Mouse (Mus musculus): ENCODE measurements around the gene Eva1c. TPM values are rescaled to one million over a fixed set of nuclear protein-coding genes. Genes with fewer than 3 reads are reported as not detected.

Eva1c gene
- polyA plus RNA-seq, 1 experiment from 2014 or later, result 1.3 TPM

DNA sequence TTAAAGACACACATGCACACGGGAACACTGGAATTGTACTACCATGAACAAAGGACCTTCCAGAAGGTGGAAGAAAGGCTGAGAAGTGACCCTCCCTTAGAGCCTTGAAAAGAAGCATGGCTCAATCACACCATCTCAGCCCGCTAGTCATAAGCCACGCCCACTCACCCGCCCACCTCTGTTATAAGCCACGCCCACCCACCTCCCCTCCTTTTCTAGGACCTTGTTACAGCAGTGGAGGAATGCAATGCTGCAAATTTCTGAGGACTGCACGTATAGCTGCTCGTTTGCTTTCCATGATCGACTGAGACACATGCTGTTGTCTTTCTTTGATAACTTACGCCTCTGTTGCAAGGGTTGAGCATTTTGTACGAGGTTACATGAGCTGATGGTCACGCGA lies 22.7 kb downstream of the Eva1c start:
- 54% methylated on average over 12 of the region's 12 CpGs for WGBS
- Histone ChIP-seq H3K27me3 (ENCODE audit: control insufficient read depth, insufficient read depth, low read length) (no peaks in the 10 kb centered on the region), H3K36me3 (ENCODE audit: control insufficient read depth, insufficient read depth, low read length) (no peaks in the 10 kb centered on the region), H3K9ac (ENCODE audit: low read length) (no peak overlapping the region), H3K4me1 (ENCODE audit: control insufficient read depth, insufficient read depth, low read length) (peaks cover 5% of the 10 kb centered on the region), H3K27ac (ENCODE audit: low read depth, low read length) (no peak overlapping the region), H3K4me3 (ENCODE audit: low read depth, low read length) (no peak overlapping the region), H3K4me2 (no peak overlapping the region), H3K9me3 (ENCODE audit: control insufficient read depth, low read length) (no peaks in the 10 kb centered on the region)
- ATAC-seq (ENCODE audit: low FRiP score) (peak; percentile 37), DNase-seq (ENCODE audit: low spot score, missing footprints) (no peak)

DNA sequence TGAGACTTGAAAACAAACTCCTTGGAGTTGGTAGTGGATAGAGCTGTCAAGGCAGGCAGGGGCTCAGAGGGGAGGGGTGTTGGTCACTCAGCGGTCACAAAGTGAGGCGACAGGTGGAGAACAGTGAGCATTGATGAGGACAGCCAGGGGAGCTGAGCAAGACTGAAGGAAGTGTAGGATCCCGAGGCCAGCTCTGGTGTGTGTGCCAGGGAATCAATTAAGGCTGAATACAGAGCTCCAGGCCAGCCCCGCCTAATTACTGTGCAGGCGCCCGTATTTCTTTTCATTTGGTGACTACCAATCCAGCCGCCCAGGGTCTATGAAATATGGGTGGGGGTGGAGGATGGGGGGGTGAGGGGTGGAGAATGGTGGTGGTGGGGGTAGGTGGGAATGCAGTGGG lies 24.4 kb downstream of the Eva1c start:
- Histone ChIP-seq H3K27me3 (ENCODE audit: control insufficient read depth, insufficient read depth, low read length) (no peaks in the 10 kb centered on the region), H3K27ac (ENCODE audit: low read depth, low read length) (no peak overlapping the region), H3K36me3 (ENCODE audit: control insufficient read depth, insufficient read depth, low read length) (no peaks in the 10 kb centered on the region), H3K4me3 (ENCODE audit: low read depth, low read length) (no peak overlapping the region), H3K4me2 (no peak overlapping the region), H3K4me1 (ENCODE audit: control insufficient read depth, insufficient read depth, low read length) (no peaks in the 10 kb centered on the region), H3K9ac (ENCODE audit: low read length) (no peak overlapping the region), H3K9me3 (ENCODE audit: control insufficient read depth, low read length) (no peaks in the 10 kb centered on the region)
- no peak for DNase-seq (ENCODE audit: low spot score, missing footprints)
- no peak for ATAC-seq (ENCODE audit: low FRiP score)
- 78% methylated on average over 7 of the region's 7 CpGs for WGBS

DNA sequence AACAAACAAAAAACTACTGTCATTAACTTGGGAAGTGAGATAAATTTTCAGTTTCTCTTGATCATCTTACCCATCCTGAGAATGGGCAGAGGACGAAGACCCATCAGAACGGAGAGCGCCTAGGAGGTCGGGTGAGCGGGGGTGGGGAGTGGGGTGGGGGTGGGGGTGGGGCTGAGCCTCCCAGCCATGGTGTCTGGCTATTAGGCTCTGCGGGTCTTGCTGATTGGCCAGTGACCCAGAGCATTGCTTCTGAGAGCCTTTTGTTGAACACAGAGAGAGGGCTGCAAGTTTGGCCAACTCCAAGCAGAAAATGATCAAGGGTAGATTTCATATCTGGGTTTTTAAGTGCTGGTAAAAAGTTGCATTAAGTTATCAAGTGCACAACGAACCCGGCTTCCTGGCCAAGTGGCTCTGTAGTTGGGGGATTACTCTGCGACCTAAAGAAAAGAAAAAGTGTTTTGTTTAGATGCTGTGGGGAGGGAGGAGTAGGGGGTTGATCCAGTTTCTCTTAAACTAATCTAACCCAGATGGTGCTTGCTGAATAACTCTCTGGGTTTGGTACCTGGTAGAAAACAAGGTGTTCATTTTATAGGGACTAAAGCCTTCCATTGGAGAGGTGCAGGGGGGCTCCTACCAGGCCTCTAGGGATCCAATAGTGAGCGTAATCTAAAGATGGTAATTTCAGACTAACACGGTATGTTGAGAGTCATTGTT lies 25.3 kb downstream of the Eva1c start:
- H3K4me1 ChIP-seq (ENCODE audit: control insufficient read depth, insufficient read depth, low read length), result no peaks in the 10 kb centered on the region
- no peak overlapping the region for H3K9ac ChIP-seq (ENCODE audit: low read length)
- no peak for ATAC-seq (ENCODE audit: low FRiP score)
- no peak overlapping the region for H3K4me3 ChIP-seq (ENCODE audit: low read depth, low read length)
- H3K4me2 ChIP-seq, result no peak overlapping the region
- no peaks in the 10 kb centered on the region for H3K27me3 ChIP-seq (ENCODE audit: control insufficient read depth, insufficient read depth, low read length)
- H3K36me3 ChIP-seq (ENCODE audit: control insufficient read depth, insufficient read depth, low read length), result no peaks in the 10 kb centered on the region
- WGBS, result 57% methylated on average over 11 of the region's 11 CpGs
- DNase-seq (ENCODE audit: low spot score, missing footprints), result no peak
- no peak overlapping the region for H3K27ac ChIP-seq (ENCODE audit: low read depth, low read length)
- H3K9me3 ChIP-seq (ENCODE audit: control insufficient read depth, low read length), result no peaks in the 10 kb centered on the region

DNA sequence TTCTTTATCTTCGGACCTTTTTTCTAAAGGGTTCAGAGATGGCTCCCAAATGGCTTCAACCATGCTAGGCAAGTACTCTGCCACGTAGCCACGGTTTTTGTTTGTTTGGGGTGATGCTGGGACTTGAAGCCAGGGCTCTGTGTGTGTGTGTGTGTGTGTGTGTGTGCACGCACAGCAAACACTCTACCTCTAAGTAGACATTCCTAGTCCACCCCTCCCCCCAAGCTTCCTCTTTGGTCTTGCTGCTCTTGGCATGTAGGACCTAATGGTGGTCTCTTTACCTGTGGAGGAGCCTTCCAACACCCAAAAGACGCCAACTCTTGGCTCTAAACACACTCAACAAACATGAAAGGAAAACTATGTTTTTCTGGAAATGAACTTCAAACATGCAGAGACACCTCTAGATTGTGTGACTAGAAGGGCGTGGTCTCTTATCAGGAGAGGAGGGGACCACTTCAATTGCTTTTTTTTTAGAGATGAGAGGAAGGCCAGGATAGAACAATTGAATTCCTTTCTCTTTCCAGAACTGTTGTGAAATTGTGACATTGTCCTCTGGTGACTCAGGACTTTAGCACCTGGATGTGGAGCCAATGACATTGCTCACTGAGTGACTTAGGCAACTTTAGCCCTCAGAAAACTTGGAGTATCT lies 30.2 kb downstream of the Eva1c start:
- ATAC-seq (ENCODE audit: low FRiP score) (no peak), DNase-seq (ENCODE audit: low spot score, missing footprints) (peak; percentile 68)
- no peak overlapping the region for H3K9ac ChIP-seq (ENCODE audit: low read length)
- H3K4me1 ChIP-seq (ENCODE audit: control insufficient read depth, insufficient read depth, low read length), result no peaks in the 10 kb centered on the region
- no peak overlapping the region for H3K4me3 ChIP-seq (ENCODE audit: low read depth, low read length)
- no peaks in the 10 kb centered on the region for H3K9me3 ChIP-seq (ENCODE audit: control insufficient read depth, low read length)
- no peak overlapping the region for H3K27ac ChIP-seq (ENCODE audit: low read depth, low read length)
- H3K4me2 ChIP-seq, result no peak overlapping the region
- 88% methylated on average over 6 of the region's 6 CpGs for WGBS
- no peaks in the 10 kb centered on the region for H3K36me3 ChIP-seq (ENCODE audit: control insufficient read depth, insufficient read depth, low read length)
- no peaks in the 10 kb centered on the region for H3K27me3 ChIP-seq (ENCODE audit: control insufficient read depth, insufficient read depth, low read length)

DNA sequence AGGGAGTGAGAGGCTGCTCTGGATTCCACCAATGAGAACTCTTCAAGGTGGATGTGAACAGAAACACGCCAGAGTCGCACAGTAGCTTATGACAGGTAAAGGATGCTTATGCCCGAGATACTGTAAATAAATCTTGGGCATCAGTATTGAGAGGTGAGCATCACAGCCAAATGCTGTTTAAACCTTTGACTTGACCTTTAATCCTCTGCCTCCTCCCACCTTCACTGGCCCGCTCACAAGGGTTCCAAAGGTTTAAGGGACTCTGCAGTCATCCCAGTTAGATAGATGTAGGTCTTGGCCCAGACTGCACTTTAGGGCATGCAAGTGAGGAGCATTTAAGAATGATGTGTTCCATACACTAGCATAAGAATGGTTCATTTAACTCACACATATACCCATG lies 31.7 kb downstream of the Eva1c start:
- Histone ChIP-seq H3K4me2 (no peak overlapping the region), H3K27ac (ENCODE audit: low read depth, low read length) (no peak overlapping the region), H3K9me3 (ENCODE audit: control insufficient read depth, low read length) (no peaks in the 10 kb centered on the region), H3K36me3 (ENCODE audit: control insufficient read depth, insufficient read depth, low read length) (no peaks in the 10 kb centered on the region), H3K27me3 (ENCODE audit: control insufficient read depth, insufficient read depth, low read length) (no peaks in the 10 kb centered on the region), H3K4me3 (ENCODE audit: low read depth, low read length) (no peak overlapping the region), H3K4me1 (ENCODE audit: control insufficient read depth, insufficient read depth, low read length) (no peaks in the 10 kb centered on the region), H3K9ac (ENCODE audit: low read length) (no peak overlapping the region)
- peak; percentile 60 for DNase-seq (ENCODE audit: low spot score, missing footprints)
- no peak for ATAC-seq (ENCODE audit: low FRiP score)
- 82% methylated on average over 4 of the region's 4 CpGs for WGBS

DNA sequence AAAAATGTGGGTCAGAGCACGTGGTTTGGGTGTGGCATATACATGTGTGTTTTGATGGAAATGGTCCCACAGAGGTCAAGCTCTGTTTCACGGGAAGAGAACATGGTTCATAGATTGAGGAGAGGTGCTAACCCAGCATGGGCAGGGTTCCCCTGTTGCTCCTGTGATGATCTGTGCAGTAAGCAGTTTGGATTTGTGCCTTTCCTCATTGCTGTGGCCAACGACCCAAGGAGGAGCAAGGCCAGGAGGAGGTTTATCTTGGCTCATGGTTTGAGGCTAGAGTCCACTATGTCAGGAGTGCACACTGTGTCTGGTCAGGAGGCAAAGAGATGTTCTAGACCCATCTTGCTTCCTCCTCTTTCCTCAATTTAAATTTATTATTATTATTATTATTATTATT lies 36.5 kb downstream of the Eva1c start:
- Histone ChIP-seq H3K9ac (ENCODE audit: low read length) (no peak overlapping the region), H3K4me1 (ENCODE audit: control insufficient read depth, insufficient read depth, low read length) (no peaks in the 10 kb centered on the region), H3K9me3 (ENCODE audit: control insufficient read depth, low read length) (no peaks in the 10 kb centered on the region), H3K4me2 (no peak overlapping the region), H3K27ac (ENCODE audit: low read depth, low read length) (no peak overlapping the region), H3K27me3 (ENCODE audit: control insufficient read depth, insufficient read depth, low read length) (no peaks in the 10 kb centered on the region), H3K4me3 (ENCODE audit: low read depth, low read length) (no peak overlapping the region), H3K36me3 (ENCODE audit: control insufficient read depth, insufficient read depth, low read length) (no peaks in the 10 kb centered on the region)
- no peak for DNase-seq (ENCODE audit: low spot score, missing footprints)
- WGBS, result 77% methylated on average over 3 of the region's 3 CpGs
- no peak for ATAC-seq (ENCODE audit: low FRiP score)

DNA sequence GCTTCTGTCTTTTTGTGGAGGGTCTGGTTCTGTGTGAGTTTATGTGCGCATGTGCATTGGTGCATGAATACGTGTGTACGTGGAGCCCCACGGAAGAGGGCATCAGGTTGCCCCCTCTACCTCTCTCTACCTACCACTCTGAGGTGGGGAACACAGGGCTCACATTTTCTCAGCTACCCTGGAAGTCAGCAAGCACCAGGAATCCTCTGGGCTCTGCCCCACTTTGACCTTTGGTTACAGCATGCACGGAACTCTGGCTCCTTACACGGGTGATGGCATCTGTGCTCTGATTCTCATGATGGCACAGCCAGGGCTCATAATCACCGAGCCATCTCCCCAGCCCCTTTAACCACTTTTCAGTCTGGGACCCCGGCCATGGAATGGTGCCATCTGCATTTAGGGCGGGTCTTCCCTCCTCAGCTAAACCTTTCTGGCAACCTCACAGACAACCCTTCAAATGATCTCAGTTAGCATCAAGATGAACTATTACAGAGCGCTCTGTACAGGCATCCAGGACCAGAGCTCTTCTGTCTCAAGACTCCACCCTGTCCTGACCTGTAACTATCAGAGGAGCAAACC lies 37.0 kb downstream of the Eva1c start:
- Histone ChIP-seq H3K36me3 (ENCODE audit: control insufficient read depth, insufficient read depth, low read length) (no peaks in the 10 kb centered on the region), H3K9ac (ENCODE audit: low read length) (no peak overlapping the region), H3K9me3 (ENCODE audit: control insufficient read depth, low read length) (no peaks in the 10 kb centered on the region), H3K4me1 (ENCODE audit: control insufficient read depth, insufficient read depth, low read length) (no peaks in the 10 kb centered on the region), H3K4me2 (no peak overlapping the region), H3K27ac (ENCODE audit: low read depth, low read length) (no peak overlapping the region), H3K4me3 (ENCODE audit: low read depth, low read length) (no peak overlapping the region), H3K27me3 (ENCODE audit: control insufficient read depth, insufficient read depth, low read length) (no peaks in the 10 kb centered on the region)
- DNase-seq (ENCODE audit: low spot score, missing footprints), result peak; percentile 73
- no peak for ATAC-seq (ENCODE audit: low FRiP score)
- 88% methylated on average over 10 of the region's 10 CpGs for WGBS

DNA sequence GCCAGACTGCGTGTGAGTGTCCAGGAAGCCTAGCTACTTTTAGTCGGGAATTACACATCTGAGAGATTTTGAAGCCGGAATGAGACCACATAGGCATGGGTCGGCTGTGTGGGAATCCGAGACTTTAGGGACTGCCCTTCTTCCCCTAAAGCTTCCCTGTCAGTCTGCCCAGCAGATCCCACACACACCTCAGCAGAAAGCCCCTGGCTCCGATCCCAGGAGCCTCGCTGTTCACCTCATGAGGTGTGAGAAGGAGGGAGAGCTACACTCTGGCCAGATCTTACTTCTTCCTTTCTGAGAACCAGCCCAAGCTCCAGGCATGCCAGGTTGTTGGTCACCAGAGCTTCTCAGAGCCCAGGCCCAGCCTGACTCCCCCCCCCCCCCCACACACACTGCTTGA lies 38.2 kb downstream of the Eva1c start:
- Histone ChIP-seq H3K4me1 (ENCODE audit: control insufficient read depth, insufficient read depth, low read length) (no peaks in the 10 kb centered on the region), H3K27me3 (ENCODE audit: control insufficient read depth, insufficient read depth, low read length) (no peaks in the 10 kb centered on the region), H3K27ac (ENCODE audit: low read depth, low read length) (no peak overlapping the region), H3K36me3 (ENCODE audit: control insufficient read depth, insufficient read depth, low read length) (no peaks in the 10 kb centered on the region), H3K4me3 (ENCODE audit: low read depth, low read length) (no peak overlapping the region), H3K9me3 (ENCODE audit: control insufficient read depth, low read length) (no peaks in the 10 kb centered on the region), H3K9ac (ENCODE audit: low read length) (no peak overlapping the region), H3K4me2 (no peak overlapping the region)
- ATAC-seq (ENCODE audit: low FRiP score) (no peak), DNase-seq (ENCODE audit: low spot score, missing footprints) (no peak)
- WGBS, result 78% methylated on average over 7 of the region's 7 CpGs

DNA sequence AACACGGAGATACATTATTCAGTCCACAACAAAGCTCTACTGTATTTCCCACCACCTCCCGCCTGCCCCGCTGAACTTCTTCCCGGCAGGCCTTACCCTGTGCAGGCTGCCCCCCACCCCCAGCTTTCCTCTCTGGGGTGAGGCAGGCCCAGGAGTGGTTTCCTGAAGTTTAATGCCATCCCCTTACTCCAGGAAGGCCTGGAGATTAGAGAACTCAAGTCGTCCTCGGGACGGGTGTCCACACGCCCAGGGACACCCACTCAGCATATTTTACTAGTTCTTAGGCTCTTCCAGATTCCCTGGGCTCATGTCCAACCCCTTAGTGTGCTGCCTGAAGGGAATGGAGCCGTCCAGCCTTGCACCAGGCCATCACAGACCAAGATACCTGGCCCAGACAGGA lies 39.1 kb downstream of the Eva1c start:
- Histone ChIP-seq H3K27ac (ENCODE audit: low read depth, low read length) (no peak overlapping the region), H3K27me3 (ENCODE audit: control insufficient read depth, insufficient read depth, low read length) (no peaks in the 10 kb centered on the region), H3K4me1 (ENCODE audit: control insufficient read depth, insufficient read depth, low read length) (no peaks in the 10 kb centered on the region), H3K4me2 (no peak overlapping the region), H3K9ac (ENCODE audit: low read length) (no peak overlapping the region), H3K4me3 (ENCODE audit: low read depth, low read length) (no peak overlapping the region), H3K36me3 (ENCODE audit: control insufficient read depth, insufficient read depth, low read length) (no peaks in the 10 kb centered on the region), H3K9me3 (ENCODE audit: control insufficient read depth, low read length) (no peaks in the 10 kb centered on the region)
- ATAC-seq (ENCODE audit: low FRiP score) (no peak), DNase-seq (ENCODE audit: low spot score, missing footprints) (no peak)
- 75% methylated on average over 9 of the region's 9 CpGs for WGBS
